Mouse (Mus musculus): Measurements from ENCODE around the gene Nckipsd. TPM values are rescaled to one million over a fixed set of nuclear protein-coding genes. Genes with fewer than 3 reads are reported as not detected.

Gene Nckipsd
- 14.5 and 38.1 TPM in 2 replicates for polyA plus RNA-seq (2012; rRNA removed)

DNA sequence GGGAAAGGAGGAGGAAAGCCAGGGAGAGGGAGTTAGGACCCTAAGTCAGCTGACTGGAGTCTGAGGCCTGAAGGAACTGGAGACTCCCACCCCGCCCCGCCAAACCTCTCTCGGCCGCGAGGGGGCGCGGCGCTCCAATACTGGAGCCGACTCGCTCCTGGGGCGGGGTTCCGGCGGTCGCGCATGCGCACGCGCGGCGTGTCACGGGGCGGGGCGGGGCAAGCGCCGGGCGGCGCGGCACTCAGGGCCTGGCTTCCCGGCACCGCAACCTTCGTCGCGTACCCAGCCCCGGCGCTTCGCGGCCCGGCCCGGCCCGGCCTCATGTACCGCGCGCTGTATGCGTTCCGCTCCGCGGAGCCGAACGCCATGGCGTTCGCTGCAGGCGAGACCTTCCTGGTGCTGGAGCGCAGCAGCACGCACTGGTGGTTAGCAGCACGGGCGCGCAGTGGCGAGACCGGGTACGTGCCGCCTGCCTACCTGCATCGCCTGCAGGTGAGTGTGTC is at the start of gene Nckipsd:
Gene Nckipsd, plus strand, starts transcription at position 206 of the 503 bp plus-strand sequence.

GRCm38 (mm10) chr9:108783548-108784463 is 24.4 kb upstream of the Nckipsd start, which contains the start of gene Ip6k2:
Ip6k2 (plus strand) TSS chr9:108783796.

DNA sequence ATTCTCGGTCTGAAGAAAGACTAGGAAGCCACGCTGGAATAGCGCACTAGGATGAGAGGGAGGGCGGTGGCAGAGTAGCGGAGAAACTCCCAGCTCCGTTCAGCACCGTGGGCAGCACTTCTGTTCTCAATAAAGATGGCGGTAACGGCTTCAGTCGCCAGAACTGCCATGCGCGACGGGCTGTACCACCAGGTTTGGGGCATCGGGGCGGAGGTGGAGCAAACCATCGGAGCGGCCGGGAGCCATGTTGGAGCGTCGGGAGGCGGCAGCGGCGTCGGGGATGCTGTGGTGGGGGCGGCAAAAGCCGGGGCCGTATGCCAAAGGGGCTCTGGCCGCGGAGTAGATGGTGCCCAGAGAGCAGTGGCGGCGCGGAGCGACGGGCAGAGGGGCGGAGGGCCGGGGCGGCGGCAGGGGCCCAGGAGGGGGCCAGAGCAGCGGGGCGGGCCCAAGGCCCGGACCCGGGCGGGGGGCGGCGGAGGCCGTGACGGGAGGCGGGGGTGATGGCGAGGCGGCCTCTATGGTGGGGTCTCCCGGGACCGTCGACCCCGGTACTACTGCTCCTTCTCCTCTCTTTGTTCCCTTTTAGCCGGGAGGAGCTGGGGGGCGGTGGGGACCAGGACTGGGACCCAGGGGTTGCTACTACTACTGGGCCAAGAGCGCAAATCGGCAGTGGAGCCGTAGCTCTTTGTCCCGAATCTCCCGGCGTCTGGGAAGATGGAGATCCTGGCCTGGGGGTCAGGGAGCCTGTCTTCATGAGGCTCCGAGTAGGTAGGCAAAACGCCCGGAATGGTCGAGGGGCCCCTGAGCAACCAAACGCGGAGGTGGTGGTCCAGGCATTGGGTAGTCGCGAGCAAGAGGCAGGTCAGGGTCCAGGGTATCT is 17.9 kb downstream of the Nckipsd start, which contains the start of gene Celsr3:
Gene Celsr3, plus strand, starts transcription at position 501 of the 880 bp plus-strand sequence.

DNA sequence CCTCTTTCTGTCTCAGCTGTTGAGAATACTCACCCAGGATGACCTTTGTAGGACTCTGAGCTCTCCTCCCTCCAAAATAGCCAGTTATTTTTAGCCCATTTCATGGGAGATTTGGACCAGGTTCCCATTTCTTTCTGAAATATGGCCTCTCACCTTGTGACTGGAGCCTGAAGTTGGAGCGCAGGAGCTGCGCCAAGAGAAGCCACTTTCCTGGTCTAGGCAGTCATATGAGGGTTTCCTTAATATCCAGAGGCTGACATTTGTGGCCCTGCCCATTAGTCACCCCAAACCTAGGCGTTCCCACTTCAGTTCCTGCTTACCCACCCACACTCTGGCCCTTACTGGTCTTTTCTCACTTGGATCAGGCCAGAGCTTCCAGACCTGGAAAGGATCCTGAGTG is 44.8 kb downstream of the Nckipsd start, which contains the start of gene Slc26a6:
Gene Slc26a6, plus strand, starts transcription at position 308 of the 400 bp plus-strand sequence.

Other genes with a start within 250 kb of the Nckipsd start
- 46.7 and 49.6 TPM in 2 replicates for gene Impdh2, start 248.1 kb upstream of the Nckipsd start, polyA plus RNA-seq (2012; rRNA removed)
- 23.8 and 31.2 TPM in 2 replicates for gene Ndufaf3, start 240.9 kb upstream of the Nckipsd start, polyA plus RNA-seq (2012; rRNA removed)
- 107 and 117 TPM in 2 replicates for gene Dalrd3, start 238.5 kb upstream of the Nckipsd start, polyA plus RNA-seq (2012; rRNA removed)
- gene Wdr6, start 229.6 kb upstream of the Nckipsd start, polyA plus RNA-seq (2012; rRNA removed) = 15.0 and 15.9 TPM in 2 replicates
- 5.0 and 6.7 TPM in 2 replicates for gene P4htm, start 210.7 kb upstream of the Nckipsd start, polyA plus RNA-seq (2012; rRNA removed)
- gene Arih2, start 159.0 kb upstream of the Nckipsd start, polyA plus RNA-seq (2012; rRNA removed) = 12.1 and 13.6 TPM in 2 replicates
- 11.4 and 14.5 TPM in 2 replicates for gene Slc25a20, start 146.3 kb upstream of the Nckipsd start, polyA plus RNA-seq (2012; rRNA removed)
- 8.8 and 10.6 TPM in 2 replicates for gene Prkar2a, start 119.1 kb upstream of the Nckipsd start, polyA plus RNA-seq (2012; rRNA removed)
- 37.1 and 45.1 TPM in 2 replicates for gene Ip6k2, start 24.6 kb upstream of the Nckipsd start, polyA plus RNA-seq (2012; rRNA removed)
- gene Celsr3, start 18.0 kb downstream of the Nckipsd start, polyA plus RNA-seq (2012; rRNA removed) = 0.62 and 1.5 TPM in 2 replicates
- gene Slc26a6, start 44.9 kb downstream of the Nckipsd start, polyA plus RNA-seq (2012; rRNA removed) = 27.7 and 31.3 TPM in 2 replicates
- 1.3 and 2.6 TPM in 2 replicates for gene Tmem89, start 106.3 kb downstream of the Nckipsd start, polyA plus RNA-seq (2012; rRNA removed)
- 444 and 570 TPM in 2 replicates for gene Uqcrc1, start 128.3 kb downstream of the Nckipsd start, polyA plus RNA-seq (2012; rRNA removed)
- 4.0 and 9.4 TPM in 2 replicates for gene Col7a1, start 145.2 kb downstream of the Nckipsd start, polyA plus RNA-seq (2012; rRNA removed)
- gene Ucn2, start 177.6 kb downstream of the Nckipsd start, polyA plus RNA-seq (2012; rRNA removed) = 0.29 and 0.97 TPM in 2 replicates
- gene Pfkfb4, start 183.4 kb downstream of the Nckipsd start, polyA plus RNA-seq (2012; rRNA removed) = 12.2 and 14.2 TPM in 2 replicates
- gene Shisa5, start 230.2 kb downstream of the Nckipsd start, polyA plus RNA-seq (2012; rRNA removed) = 371 and 418 TPM in 2 replicates

All from stomach, adult 2 months (tissue).